Mouse (Mus musculus) subcutaneous adipose tissue, adult 2 months (tissue): ENCODE measurements around the gene Bag6. TPM values are rescaled to one million over a fixed set of nuclear protein-coding genes. Genes with fewer than 3 reads are reported as not detected.

ENCODE experiments used
- polyA plus RNA-seq: library from polyadenylated mRNA; depleted of rRNA; stranded (reverse); fragments of >200 nt; gene quantifications from 2 replicates; pipeline ENCODE4 v1.2.3, GENCODE M21; 2012; ENCODE audit warnings: low replicate concordance; rRNA removed

Gene Bag6
- polyA plus RNA-seq = 178 and 246 TPM in 2 replicates

GRCm38 (mm10) chr17:35134801-35135590 lies at the start of gene Bag6:
Gene Bag6 (plus strand): TSS chr17:35135178.

GRCm38 (mm10) chr17:35085208-35085865 lies 49.6 kb upstream of the Bag6 start, which contains the start of gene Ly6g6f:
Gene Ly6g6f (minus strand): TSS chr17:35085610.

GRCm38 (mm10) chr17:35088825-35089644 lies 45.9 kb upstream of the Bag6 start, which contains the start of gene Abhd16a:
Gene Abhd16a (plus strand): TSS chr17:35089263.

GRCm38 (mm10) chr17:35108097-35108496 lies 26.9 kb upstream of the Bag6 start, which contains the start of gene Ly6g5c:
Gene Ly6g5c (plus strand): TSS chr17:35108279.

GRCm38 (mm10) chr17:35115046-35116019 lies 19.6 kb upstream of the Bag6 start, which contains the start of gene Ly6g5b:
Gene Ly6g5b (minus strand): TSS chr17:35115428.

DNA sequence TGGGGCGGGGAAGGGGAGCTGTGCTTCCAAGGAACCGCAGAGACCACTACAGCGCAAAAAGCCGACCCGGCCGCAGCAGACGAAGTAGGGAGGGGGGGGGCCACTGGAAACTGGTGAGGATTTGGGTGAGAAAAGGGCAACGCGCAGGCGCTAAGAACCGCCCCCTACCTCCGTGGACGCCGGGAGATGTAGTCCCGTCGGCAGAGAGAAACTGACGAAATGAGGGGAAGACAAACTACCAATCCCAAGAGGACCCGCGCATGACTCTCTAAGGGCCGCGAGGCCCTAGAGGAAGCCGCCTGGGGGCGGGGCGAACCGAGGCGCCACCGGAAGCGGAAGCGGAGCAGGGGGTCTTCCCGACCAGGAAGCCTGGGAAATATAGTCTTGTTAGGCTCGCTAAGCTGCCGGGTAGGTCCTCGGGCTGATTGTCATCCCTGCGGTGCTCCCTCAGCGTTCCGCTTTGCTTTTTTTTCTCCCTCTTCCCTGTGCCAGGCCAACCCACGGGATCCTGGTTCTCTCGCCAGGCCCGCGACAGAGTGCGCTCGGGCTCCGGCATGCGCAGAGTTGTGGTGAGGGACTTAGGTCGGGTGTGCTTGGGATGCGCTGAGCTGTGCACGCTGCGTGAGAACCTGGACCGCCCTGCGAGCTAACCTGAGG lies 13.7 kb upstream of the Bag6 start, which contains the start of gene Gpank1:
TSS of gene Gpank1 (plus strand) at position 313 of the 657 bp plus-strand sequence.

DNA sequence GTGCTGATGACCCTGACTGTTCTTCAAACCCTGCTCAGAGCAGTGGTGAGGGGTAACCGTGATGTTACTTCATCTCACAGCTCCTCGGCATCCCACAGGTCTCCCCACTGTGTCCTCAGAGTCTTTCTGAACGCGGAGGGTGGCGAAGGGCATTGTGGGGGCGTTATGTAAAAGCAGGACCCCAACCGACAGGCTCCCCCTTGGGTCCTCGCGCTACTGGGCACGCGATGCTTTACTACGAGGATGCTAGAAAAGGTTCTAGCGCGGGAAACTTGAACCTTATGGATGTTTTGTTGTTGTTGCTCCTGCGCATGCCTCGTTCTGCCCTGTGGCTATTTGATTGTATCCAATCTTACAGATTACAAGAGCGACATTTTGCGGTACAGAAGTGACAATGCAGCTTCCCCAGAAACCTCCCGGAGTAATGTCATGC lies 13.1 kb upstream of the Bag6 start, which contains the start of gene Csnk2b:
TSS of gene Csnk2b (minus strand) at position 183 of the 433 bp plus-strand sequence.

DNA sequence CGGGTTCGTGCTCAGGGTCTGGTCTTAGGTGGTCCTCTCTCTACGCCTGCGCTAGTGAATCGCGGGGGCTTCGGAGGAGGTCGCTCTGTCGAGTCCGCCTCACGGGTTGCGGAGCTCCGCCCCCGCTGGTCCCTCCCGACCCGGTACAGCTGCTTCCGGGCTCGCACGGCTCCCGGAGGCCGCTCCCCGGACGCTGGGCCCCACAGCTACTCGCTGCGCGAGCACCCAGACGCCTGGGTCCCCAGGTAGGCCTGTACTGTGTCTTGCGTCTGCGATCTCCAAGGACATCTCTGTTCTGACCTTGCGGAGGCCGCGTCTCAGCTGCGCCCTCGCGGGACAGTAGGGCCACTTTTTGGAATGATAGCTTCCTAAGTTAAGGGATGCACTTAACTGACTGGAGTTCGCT lies 8.8 kb upstream of the Bag6 start, which contains the start of gene D17H6S53E:
TSS of gene D17H6S53E (plus strand) at position 168 of the 406 bp plus-strand sequence.

DNA sequence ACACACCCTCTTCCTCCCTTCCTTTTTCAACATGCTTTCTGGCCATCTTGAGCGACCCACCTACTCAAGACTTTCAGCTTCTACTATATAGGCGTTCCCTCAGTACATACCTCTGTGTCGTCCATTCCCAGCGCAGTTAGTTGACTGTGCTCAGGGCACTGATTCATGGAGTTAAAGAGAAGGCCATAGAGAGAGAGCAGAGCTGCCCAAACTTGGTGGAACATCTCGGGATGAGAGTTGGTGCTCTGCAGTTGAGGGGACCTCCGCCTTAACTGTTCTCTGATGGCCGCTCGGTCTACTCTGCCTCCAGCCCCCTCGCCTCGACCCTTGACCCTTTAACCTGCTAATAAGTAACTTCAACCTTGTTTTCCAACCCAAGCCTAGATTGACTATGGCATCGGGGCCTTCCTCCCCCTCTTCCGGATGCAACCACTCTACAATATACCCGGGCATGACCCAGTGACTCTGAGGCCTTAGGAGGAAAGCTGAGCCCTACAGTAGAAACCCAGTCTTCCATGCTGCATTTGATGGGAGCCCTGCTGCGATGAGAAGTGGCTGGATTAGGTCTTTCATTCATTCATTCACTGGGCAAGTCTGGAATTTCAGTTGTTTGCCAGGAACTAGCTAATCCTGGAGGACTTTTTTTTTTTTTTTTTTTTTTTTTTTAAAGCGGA lies 3.3 kb upstream of the Bag6 start, which contains the start of gene Apom:
TSS of gene Apom (minus strand) at position 551 of the 674 bp plus-strand sequence.

DNA sequence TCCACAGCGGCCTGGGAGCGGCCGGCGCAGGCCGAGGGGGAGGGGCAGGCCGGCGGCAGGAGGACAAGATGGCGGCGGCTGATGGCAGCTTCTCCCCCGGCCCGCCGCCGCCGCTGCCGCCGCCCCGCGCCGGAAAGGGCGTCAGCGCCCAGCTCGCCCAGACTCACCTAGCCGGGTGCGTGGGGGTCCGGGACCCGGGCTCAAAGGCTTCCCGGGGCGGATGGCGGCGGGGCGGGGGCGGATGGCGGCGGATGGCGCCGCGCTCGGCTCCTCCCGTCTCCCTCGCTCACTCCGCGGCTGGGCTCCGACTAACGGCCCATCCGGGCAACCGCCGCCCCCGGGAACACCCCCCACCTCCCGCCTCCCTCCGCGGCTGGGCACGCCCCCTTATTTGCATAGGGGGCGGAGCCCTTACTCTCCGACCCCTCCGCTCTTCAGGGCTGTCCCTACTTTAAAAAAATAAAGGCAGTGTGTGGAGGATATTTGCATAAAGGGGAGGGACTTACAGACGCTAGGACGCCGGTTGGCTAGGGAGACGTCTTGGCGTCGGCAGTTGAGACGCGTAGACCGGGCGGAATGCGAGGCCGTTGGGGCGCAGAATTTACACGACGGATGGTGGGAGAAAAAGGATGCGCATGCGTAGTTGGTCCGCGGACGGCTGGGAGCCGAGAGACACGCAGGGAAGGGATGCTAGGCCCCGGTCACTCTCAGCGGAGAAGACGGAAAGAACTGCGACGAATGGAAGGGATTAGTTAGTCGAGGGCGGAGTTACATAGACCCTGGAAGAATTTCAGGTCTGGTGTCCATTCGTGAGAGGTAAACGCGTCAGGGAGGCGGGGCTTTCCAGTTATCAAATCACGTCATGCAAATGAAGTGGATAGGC lies 29.8 kb downstream of the Bag6 start, which contains the start of gene Prrc2a:
TSS of gene Prrc2a (minus strand) at position 330 of the 883 bp plus-strand sequence.

DNA sequence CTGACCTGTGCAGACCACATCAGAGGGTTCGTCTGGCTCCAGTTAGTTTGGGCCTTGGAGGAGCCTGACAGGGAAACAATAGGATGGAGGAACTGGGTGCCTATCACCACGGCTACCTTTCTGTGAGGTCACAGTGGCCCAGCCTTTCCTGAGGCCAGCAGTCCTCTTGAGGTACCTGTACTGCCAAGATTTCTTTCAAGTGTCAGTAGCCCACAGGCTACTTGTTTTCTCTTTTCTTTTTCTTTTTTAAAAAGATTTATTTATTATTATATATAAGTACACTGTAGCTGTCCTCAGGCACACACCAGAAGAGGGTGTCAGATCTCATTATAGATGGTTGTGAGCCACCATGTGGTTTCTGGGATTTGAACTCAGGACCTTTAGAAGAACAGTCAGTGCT lies 41.0 kb downstream of the Bag6 start, which contains the start of gene Aif1:
TSS of gene Aif1 (minus strand) at position 101 of the 400 bp plus-strand sequence.

DNA sequence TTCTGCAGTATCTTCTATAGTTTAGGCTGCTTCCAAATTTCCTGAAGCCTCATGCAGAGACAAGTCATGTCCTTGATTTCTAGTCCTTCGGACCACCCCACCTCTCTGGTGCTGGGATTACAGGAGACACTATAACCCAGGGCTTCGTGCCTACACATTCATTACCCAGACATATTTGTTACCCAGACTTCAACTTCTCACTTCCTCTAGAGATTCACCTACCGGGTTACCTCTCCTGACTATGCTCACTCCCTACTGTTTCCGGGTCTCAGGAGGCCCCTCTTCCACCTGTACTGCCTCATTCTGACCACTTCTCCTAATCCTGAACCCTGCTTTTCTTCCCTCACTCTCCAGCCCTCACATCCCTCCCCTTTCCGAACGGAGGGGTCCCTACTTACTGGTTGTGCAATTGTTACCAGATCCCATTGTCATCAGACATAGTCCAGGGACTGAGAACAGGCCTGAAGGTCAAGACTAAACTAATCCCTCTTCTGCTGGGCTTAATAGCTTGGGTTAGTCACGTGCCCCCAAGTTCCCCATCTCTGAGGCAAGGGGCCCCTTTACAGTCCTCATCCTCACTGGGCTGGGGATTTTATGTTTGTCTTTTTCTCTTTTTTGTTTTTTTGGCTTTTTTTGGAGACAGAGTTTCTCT lies 53.1 kb downstream of the Bag6 start, which contains the start of gene Lst1:
TSS of gene Lst1 (minus strand) at position 481 of the 652 bp plus-strand sequence.

GRCm38 (mm10) chr17:35193881-35194843 lies 59.2 kb downstream of the Bag6 start, which contains the start of gene Ltb:
Gene Ltb (plus strand): TSS chr17:35194439.

